Mouse (Mus musculus): ENCODE results near the gene Birc5.

- TF ChIP-seq TAL1 (IDR thresholded peaks at IDR 0.05; ENCODE audit: low read length), result no peak
- TF ChIP-seq GATA1 (IDR thresholded peaks at IDR 0.05; ENCODE audit: low read length), result no peak
Observed at GRCm38 (mm10) chr11:117863174-117863856, 14.3 kb downstream of the Birc5 start.
